Mouse (Mus musculus): ENCODE results near the gene Psmb8.

Psmb8 gene

GRCm38 (mm10) chr17:34196941-34197894 is at the start of gene Psmb8:
TSS of gene Psmb8 (plus strand) at chr17:34197721.
- DNase-seq (ENCODE audit: low spot score), result peak; percentile 96

- DNase-seq (ENCODE audit: low spot score), result peak; percentile 88
These were observed 44.6 kb upstream of the Psmb8 start, which contains the start of gene H2-DMb1 for GRCm38 (mm10) chr17:34152923-34153322. TSS of gene H2-DMb1 (plus strand) at chr17:34153072.

GRCm38 (mm10) chr17:34155534-34155933 is 42.0 kb upstream of the Psmb8 start:
- no peak for DNase-seq (ENCODE audit: low spot score)

- peak; percentile 18 for DNase-seq (ENCODE audit: low spot score)
These were observed 33.2 kb upstream of the Psmb8 start for GRCm38 (mm10) chr17:34164202-34164895.

- DNase-seq (ENCODE audit: low spot score), result peak; percentile 14
These were observed 32.3 kb upstream of the Psmb8 start for GRCm38 (mm10) chr17:34165033-34165730.

GRCm38 (mm10) chr17:34169279-34169678 is 28.2 kb upstream of the Psmb8 start:
- DNase-seq (ENCODE audit: low spot score), result peak; percentile 69

- no peak for DNase-seq (ENCODE audit: low spot score)
These were observed 27.0 kb upstream of the Psmb8 start for GRCm38 (mm10) chr17:34170487-34170876.

GRCm38 (mm10) chr17:34170877-34171498 is 26.5 kb upstream of the Psmb8 start:
- DNase-seq (ENCODE audit: low spot score), result peak; percentile 86

GRCm38 (mm10) chr17:34172528-34172927 is 25.0 kb upstream of the Psmb8 start:
- no peak for DNase-seq (ENCODE audit: low spot score)

GRCm38 (mm10) chr17:34174075-34174474 is 23.4 kb upstream of the Psmb8 start:
- no peak for DNase-seq (ENCODE audit: low spot score)

- no peak for DNase-seq (ENCODE audit: low spot score)
These were observed 20.3 kb upstream of the Psmb8 start for GRCm38 (mm10) chr17:34177179-34177578.

GRCm38 (mm10) chr17:34179019-34179418 is 18.5 kb upstream of the Psmb8 start:
- DNase-seq (ENCODE audit: low spot score), result no peak

GRCm38 (mm10) chr17:34179913-34180859 is 17.3 kb upstream of the Psmb8 start:
- no peak for DNase-seq (ENCODE audit: low spot score)

- DNase-seq (ENCODE audit: low spot score), result no peak
These were observed 13.8 kb upstream of the Psmb8 start for GRCm38 (mm10) chr17:34183564-34184219.

GRCm38 (mm10) chr17:34185526-34185925 is 12.0 kb upstream of the Psmb8 start:
- DNase-seq (ENCODE audit: low spot score), result no peak

- DNase-seq (ENCODE audit: low spot score), result peak; percentile 47
These were observed 10.6 kb upstream of the Psmb8 start for GRCm38 (mm10) chr17:34186885-34187260.

- peak; percentile 98 for DNase-seq (ENCODE audit: low spot score)
These were observed 10.1 kb upstream of the Psmb8 start, which contains the start of the genes Tap1 and Psmb9 for GRCm38 (mm10) chr17:34187261-34187916. TSS of gene Tap1 (plus strand) at chr17:34187553. TSS of gene Psmb9 (minus strand) at chr17:34187764.

- DNase-seq (ENCODE audit: low spot score), result no peak
These were observed 9.5 kb upstream of the Psmb8 start for GRCm38 (mm10) chr17:34188010-34188409.

- no peak for DNase-seq (ENCODE audit: low spot score)
These were observed 8.5 kb upstream of the Psmb8 start for GRCm38 (mm10) chr17:34188986-34189385.

Measured in lung, postnatal 25 days (tissue).